Mouse (Mus musculus) embryo, embryonic 10 days (tissue): ENCODE measurements around the gene Lgsn.

Experiments
- DNase-seq: peaks from one replicate; pipeline ENCODE4 v3.0.0-alpha.2; 2015; ENCODE audit warnings: low spot score

Lgsn gene

GRCm38 (mm10) chr1:31176101-31176500 lies at the start of gene Lgsn:
Gene Lgsn, plus strand, starts transcription at chr1:31176401.
- DNase-seq, result no peak

- DNase-seq, result no peak
These were observed 37.8 kb upstream of the Lgsn start for GRCm38 (mm10) chr1:31138387-31138786.

GRCm38 (mm10) chr1:31142288-31143094 lies 33.7 kb upstream of the Lgsn start:
- DNase-seq, result no peak

GRCm38 (mm10) chr1:31143571-31143970 lies 32.6 kb upstream of the Lgsn start:
- no peak for DNase-seq

- DNase-seq, result peak; percentile 36
These were observed 26.5 kb upstream of the Lgsn start for GRCm38 (mm10) chr1:31149671-31150070.

GRCm38 (mm10) chr1:31150546-31150945 lies 25.7 kb upstream of the Lgsn start:
- DNase-seq, result no peak

- DNase-seq, result peak; percentile 11
These were observed 23.3 kb upstream of the Lgsn start for GRCm38 (mm10) chr1:31152799-31153426.

- DNase-seq, result peak; percentile 70
These were observed 22.3 kb upstream of the Lgsn start for GRCm38 (mm10) chr1:31153793-31154349.

- DNase-seq, result no peak
These were observed 20.0 kb upstream of the Lgsn start for GRCm38 (mm10) chr1:31156185-31156584.

- no peak for DNase-seq
These were observed 19.3 kb upstream of the Lgsn start for GRCm38 (mm10) chr1:31156884-31157283.

GRCm38 (mm10) chr1:31164527-31165189 lies 11.5 kb upstream of the Lgsn start:
- no peak for DNase-seq

GRCm38 (mm10) chr1:31165326-31166121 lies 10.7 kb upstream of the Lgsn start:
- no peak for DNase-seq

- DNase-seq, result no peak
These were observed 800 bp upstream of the Lgsn start for GRCm38 (mm10) chr1:31175401-31175800.

- no peak for DNase-seq
These were observed 2.1 kb downstream of the Lgsn start for GRCm38 (mm10) chr1:31178264-31178663.

GRCm38 (mm10) chr1:31190237-31190866 lies 14.2 kb downstream of the Lgsn start:
- no peak for DNase-seq

GRCm38 (mm10) chr1:31195633-31196032 lies 19.4 kb downstream of the Lgsn start:
- DNase-seq, result no peak

GRCm38 (mm10) chr1:31196959-31197358 lies 20.8 kb downstream of the Lgsn start:
- no peak for DNase-seq

- no peak for DNase-seq
These were observed 27.6 kb downstream of the Lgsn start for GRCm38 (mm10) chr1:31203771-31204170.

GRCm38 (mm10) chr1:31205346-31205745 lies 29.1 kb downstream of the Lgsn start:
- no peak for DNase-seq

GRCm38 (mm10) chr1:31205770-31206169 lies 29.6 kb downstream of the Lgsn start:
- DNase-seq, result no peak

GRCm38 (mm10) chr1:31210144-31210543 lies 33.9 kb downstream of the Lgsn start:
- peak; percentile 86 for DNase-seq
